Mouse (Mus musculus) frontal cortex, postnatal 10 days (tissue): ENCODE data around the gene Palld.

Experiments
- DNase-seq, 2 experiments: peaks; one replicate each; pipeline ENCODE4 v3.0.0; 2022; ENCODE audit warnings: low spot score in 2 of 2, mixed read lengths in 1 of 2

Gene Palld

DNA sequence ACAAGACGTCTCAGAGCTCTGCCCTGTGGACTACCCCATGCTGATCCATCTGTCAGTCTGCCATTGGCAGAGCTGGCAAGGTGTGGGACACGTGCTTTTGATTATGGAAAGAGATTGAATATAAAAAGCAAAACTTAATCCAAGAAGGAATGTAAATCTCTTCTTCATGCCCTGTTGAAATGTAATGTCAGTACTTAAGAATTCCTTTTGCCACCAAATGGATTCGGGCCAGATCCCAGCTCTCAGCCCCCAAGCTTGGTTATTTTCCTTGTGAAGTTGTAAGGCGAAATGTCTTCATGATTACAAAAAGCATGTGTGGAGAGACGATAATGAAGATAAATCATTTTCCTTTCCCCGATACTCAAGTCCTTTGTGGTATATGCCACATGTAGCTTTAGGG lies 126.6 kb downstream of the Palld start:
- DNase-seq: no peak

DNA sequence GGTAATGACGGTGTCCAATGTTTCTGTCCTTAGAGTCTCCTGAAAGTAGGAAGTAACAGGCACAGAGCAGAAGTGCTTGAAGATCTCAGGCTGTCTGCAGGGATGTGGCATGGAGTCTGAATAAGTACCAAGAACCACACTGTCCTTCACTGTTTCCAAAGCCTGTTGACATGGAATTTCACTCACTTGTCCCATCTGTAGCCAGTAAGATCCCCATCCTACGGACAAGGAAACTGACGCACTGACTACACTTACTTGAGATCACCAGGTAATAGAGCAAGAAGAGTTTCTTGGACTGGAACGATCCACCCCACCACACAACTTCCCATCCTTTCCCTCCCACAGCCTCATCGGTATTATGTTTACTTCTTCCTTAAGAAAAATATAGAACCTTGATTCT lies 128.3 kb downstream of the Palld start:
- DNase-seq: no peak

DNA sequence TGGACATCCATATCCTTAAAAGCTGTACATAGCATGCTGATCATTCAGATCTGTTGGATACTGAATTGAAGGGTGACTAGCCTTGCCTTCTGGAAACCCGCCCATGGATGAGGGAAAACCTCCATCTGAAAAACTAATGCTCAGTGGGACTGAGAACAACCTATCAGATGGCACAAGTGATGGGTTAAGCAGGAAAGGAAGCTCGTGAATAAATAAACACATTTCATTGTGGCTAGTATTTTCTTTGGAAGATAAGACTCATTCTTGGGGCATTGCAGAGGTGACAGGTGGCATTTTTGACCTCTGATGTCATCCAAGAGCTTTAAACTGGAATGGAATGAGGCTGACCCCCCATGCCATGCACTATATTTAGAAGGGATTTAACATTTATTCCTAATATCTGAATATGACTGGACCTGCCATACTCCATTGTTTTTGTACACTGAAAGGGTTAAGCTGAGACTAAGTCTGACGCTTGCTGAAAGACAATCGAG lies 128.8 kb downstream of the Palld start:
- DNase-seq: no peak

DNA sequence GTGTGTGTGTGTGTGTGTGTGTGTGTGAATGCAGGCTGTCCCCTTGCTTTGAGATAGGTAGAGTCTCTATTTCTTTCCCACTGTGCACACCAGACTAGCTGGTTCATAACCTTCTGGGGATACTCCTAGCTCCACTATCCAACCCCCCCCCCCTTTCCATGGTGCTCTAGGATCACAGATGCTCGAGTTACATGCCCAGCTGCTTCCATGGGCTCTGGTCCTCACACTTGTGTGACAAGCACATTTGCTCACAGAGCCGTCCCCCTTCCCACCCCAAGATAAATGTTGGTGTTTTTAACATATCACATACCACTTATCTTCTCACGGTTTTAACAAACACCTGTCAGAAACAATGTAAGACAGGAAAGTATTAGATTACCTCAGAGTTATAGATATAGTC lies 131.2 kb downstream of the Palld start:
- DNase-seq: no peak

DNA sequence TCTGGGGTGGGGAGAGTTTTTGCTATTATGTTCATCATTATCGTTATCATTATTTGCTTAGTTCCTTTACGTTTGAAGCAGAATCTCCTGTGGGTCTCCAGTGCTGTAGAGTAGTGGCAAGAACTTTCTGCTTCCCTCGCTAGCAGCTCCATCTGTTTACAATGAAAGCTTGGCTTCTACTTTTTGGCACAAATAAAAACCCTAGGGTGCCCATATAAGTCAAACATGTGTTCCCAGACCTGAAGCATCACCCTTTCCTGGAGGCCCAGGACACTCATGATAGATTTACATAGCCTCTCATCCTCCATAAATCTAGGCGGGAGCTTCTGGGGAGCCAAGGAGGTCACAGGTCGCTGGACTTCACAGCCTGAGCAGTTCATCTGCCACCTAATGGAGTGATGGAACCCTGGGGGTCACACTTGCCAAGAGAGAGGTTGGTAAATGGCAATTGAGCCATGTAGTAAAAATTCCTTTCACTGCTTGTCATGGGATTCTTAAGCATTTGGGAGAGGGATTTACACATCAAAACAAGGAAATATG lies 133.1 kb downstream of the Palld start:
- DNase-seq: no peak

DNA sequence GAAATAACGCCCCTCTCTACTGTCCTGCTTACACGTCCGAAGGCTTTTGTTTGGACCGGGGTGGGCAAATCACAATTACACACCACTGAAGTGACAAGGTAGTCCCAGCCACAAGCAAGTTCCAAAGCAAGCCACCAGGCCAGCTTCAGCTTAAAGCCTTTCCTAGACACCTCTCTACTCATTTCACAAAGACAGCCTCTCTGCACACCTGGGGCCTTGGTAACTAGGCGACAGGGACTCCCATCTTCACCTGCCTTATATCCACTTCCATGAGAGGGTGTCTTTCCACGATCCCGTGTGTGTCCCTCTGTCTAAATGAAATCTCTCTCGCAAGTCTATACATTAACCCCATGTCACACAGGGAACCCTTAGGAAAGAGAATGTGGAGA lies 142.3 kb downstream of the Palld start:
- no peak for DNase-seq

DNA sequence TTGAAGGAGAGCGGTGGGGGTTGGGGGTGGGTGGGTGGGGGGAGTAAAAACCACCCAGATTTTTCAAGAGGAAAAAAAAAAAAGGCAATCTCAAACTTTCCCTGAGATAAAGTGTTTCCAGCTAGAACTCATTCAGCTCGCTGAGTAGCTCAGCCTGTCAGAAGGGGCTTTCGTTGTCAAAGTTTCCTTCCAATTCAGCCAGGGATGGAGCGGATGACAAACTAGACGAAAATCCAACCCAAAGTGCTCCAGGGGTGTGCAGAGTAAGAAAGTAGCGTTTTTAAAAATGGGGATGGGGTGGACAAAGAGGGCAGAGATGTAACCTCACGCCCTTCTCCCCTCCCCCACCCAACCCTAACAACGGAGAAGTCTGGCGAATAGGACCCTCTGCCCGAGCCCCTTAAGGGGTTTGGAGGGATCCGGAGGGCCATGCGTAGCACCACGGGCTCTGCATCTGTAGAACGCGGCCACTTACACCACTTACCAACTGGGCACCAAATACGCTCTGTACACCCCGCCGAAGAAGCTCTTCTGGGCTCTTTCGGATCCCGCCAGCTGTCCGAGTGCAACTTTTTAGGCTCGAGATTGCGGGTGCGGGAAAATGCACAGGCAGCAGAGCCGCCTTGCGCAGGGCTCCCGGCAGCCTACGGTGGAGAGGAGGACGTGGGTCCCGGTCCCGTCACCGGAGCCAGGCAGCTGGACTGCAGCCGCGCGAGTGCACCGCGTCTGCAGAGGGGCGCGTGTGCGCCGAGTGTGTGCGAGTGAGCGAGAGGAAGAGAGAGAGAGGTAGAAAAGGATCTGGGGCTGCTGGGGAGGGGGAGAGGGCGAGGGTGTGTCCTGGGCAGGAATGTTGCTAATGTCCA lies 142.9 kb downstream of the Palld start:
- peak in 1 of 2 experiments; percentile 13 for DNase-seq

DNA sequence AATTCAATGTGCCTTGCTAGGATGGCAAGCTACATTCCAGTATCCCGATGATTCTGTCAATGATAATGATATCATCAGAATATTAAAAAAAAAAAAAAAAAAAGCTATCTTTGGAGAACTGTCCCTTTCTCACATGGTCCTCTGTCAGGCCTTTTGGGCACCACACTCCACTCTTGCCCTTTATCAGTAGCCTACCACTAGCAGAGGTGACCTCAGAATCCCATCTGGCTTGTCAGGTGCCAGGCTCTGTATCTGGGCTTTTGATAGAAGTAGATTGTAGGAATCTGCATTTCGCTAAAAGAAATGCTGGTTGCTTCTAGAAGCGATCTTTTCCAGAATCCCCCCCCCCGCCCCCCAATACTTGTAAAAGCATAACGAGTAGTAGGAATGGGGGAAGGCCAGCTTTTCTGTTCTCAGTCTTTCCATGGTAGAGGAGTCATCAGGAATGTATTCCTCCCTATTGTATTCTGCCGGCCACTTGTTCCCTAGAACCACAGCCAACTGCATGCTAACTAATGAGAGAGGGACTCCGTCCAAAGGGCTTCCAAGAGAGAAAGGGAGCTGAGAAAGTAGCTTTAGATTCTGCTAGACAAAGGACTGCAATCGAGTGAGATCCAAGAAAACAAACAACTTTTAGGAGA lies 143.7 kb downstream of the Palld start:
- no peak for DNase-seq

DNA sequence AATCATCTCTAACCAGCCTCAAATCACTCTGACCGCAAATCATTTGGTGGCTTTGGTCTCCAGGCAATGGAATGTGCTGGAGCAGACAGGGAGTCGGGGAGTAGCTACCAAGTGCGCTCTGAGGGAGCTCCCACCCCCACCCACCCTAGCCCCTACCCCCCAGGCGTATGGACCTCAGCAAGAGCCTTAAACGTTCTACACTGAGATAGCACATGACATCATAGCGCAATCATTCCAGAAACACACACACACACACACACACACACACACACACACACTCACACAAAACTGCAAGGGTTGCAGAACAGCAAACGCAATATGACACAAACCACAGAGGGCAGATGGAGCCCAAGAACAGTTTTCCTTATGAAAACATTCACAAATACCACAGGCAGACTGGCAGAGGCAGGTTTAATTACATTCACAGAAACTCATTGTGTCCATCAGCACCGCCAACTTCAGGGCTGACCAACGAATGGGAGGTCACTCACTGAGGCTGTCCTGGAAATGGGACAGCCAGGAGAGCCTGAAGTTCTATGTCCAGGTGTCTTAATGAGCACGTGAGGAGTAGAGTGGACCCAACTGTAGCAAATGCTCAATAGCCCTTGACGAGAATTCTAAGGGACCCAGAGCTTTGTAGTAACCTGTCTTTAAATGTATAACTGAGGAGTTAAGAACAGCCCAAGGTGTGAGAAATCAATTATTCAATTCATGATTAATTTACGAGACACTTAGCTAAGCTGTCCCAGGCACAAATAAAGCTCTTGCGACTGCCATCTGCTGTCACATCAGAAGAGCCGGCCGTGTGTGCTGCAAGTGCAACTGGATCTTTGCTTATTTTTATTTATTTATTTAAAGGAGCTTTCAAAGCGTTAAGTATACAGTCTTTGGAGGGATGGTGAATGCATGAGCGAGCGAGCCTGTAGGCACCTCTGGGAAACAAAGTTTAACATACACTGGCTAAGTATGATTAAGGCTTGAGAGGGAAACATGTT lies 145.2 kb downstream of the Palld start:
- no peak for DNase-seq

DNA sequence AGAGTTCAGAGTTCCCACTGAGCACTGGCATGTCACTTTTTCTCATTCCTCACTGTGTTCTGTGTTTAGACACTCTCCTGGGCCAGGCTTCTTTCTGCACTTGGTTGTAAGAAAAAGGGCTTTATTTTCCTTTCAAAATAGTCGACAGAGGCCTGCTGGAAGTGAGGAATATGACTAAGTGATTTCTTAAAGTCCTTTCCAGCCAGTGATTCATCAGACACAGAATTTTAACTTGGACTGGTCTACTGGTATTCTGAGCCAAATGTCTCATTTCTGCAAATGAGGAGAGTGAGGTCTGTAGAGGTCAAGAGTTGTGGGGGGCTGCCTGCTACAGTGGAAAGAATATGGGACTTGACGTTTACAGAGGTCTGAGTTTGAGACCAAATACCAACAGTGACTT lies 147.3 kb downstream of the Palld start:
- DNase-seq: no peak

DNA sequence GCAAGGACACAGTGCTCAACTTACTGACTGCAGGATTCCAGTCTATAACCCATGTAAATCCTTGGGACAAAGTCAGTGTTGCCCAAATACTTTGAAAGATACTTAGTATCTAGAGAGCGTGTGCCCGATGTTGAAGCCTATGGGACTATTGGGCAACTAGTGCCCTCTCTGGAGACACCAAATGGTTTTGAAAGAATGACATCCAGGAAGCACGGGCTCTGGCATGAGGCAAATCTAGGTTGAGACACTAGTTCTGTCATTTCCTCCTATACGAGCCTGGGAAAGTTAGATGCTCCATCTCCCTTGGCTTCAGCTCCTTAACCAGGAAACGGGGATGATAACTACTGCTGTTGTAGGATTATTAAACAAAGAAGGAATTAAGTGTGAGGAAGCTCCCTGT lies 155.4 kb downstream of the Palld start:
- DNase-seq: no peak

DNA sequence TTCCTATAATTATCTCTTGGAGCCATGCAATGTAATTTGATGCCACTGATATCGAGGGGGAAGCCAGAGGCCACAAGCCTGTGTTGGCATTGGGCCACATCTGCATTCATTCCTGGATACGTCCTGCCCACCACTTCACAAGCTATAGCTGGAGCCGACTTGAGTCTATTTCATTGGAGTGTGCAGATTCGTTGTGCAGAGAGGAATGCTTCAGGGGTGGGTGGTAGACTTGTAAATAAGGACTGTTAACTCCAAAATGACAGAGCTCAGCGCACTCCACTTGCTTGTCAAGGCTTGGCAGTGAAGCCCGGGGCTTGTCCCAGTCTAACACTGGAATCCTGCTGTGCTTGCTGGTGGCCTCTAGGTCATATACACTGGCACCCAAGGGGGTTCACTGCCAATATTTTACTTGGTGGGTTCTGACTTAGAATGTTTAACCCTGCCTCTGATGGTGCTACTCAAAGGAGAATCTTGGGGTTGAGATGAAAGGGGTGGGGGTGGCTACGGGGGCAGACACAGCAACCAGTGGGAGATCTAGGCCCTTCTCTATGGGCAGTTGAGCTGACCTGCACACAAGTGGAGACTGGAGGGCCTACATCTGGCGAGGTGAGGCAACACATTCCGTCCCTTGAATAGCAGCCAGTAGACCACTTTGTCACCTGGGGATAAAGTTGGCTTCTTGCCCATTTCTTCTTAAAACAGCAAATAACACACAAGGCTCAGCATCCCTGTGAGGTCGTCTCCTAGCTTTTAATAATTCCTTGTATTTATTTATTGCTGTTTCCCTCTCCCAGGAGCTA lies 157.1 kb downstream of the Palld start:
- DNase-seq: no peak

DNA sequence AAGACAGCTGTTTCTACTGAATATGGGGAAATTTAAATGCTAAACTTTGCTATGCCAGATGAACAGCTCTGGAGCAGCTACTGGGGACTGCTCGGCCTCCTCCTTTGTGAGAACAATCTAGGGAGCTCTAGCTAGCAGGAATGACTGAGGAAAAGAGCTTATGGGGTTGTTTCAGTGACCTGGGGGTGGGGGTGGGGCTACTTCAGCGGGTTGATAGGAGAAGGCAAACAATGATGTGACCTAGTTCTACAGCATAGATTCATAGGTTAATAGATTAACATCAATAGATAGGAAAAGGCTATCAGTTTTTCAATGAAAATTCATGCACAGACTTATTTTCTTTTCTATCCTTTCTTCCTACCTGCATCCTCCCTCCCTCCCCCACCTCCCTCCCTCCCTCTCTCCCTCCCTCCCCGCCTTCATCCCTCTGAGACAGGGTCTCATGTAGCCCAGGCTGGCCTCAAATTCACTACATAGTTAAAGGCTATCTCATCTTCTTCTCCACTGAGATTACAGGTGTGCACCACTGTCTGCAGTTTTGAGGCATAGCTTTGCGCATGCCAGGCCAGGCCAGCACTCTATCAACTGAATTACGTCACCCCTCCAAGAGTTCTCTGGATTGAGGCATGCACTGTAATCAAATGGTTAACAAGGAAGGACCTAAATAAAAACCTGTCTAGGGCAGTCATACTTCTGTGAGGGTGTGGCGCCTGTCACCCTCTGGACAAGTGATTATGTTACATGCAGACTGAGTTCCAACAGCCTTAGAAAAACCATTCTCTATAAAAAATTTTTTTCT lies 158.5 kb downstream of the Palld start:
- DNase-seq: no peak

DNA sequence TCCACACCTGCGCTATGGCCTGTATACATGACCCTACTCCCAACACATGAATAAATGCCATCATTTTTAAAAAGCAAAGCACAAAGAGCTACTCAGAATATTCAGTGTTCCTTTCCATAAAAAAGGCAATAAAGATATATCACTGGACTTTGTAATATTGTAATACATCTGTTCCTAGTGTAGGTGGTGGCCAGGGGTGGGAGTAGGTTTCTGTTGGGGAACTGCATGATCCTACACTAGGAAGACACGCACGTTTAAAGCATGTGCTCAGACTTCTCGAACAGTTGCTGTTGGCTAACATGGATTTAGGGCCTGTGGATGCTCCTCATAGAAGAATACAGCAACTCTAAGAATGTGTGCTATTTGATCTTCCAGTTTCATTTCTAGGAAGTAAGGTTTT lies 165.0 kb downstream of the Palld start:
- DNase-seq: no peak

DNA sequence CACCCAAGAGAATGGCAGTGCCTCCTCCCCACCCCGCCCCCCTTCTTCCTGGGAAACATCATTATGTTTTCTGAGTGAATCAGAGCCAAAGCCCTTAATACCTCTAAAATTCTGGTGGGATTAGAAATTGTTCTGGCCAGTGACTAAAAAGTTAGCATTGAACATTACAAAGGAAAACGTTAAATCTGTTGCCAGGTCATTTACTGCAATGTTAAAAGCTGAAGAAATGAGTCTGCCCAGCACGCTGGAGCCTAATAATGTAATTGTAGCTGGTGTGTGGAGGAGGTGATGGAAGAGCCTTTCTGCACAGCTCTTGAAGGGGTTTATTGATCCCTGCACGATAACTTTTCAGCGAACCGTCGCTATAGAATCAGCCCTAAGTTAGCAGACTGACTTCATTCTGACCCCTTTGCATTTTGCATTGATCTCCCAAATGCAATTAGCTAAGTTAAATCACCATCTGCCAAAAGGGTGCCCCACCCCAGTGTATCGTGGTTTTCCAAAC lies 165.7 kb downstream of the Palld start:
- DNase-seq: no peak

DNA sequence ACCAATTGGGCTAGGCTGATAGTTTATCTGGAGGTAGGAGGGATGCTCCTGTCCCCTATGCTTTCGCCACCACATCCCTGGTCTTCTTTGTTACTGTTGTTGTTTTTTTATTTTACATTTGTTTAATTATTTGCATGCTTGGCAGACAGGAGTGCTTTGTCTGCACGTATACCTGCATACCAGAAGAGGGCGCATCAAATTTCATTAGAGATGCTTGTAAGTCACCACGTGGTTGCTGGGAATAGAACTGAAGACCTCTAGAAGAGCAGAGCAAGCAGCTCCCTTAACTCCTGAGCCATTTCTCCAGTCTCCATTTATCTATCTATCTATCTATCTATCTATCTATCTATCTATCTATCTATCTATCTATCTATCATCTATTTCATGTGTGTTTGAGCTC lies 166.4 kb downstream of the Palld start:
- no peak for DNase-seq

DNA sequence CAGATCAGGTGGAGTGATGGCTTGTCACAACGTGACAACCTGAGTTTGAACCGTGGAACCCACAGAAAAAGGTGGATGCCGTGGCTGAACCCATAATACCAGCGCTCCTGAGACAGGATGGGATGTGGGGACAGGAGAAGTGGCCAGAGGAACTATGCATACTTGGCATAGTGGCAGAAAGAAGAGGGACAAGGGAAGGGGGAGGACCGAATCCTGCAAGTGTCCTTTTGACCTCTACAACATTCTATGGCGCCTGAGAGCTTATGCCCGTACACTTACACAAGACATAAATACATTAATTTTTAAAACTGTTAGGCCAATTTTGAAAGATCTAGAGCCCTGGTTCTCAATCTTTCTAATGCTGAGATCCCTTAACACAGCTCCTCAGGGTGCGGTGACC lies 168.3 kb downstream of the Palld start:
- no peak for DNase-seq

DNA sequence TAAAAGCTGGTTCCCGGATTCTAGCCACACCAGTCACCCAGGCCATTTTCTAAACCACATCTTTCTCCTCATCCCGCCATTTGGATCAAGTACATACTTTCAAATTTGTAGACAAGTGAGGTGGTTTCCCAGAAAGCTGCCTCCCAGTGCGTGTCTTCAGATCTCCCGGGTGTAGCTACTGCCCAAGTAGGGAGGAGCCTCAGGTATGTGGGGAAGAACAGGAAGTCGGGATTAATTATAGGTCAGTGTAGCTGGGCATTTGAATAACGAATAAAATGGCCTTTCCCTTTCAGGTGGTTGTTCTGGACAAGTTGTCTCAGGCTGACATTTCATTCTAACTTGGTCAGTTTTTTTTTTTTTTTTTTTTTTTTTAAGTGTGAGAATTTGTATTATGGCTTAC lies 170.3 kb downstream of the Palld start:
- DNase-seq: no peak

DNA sequence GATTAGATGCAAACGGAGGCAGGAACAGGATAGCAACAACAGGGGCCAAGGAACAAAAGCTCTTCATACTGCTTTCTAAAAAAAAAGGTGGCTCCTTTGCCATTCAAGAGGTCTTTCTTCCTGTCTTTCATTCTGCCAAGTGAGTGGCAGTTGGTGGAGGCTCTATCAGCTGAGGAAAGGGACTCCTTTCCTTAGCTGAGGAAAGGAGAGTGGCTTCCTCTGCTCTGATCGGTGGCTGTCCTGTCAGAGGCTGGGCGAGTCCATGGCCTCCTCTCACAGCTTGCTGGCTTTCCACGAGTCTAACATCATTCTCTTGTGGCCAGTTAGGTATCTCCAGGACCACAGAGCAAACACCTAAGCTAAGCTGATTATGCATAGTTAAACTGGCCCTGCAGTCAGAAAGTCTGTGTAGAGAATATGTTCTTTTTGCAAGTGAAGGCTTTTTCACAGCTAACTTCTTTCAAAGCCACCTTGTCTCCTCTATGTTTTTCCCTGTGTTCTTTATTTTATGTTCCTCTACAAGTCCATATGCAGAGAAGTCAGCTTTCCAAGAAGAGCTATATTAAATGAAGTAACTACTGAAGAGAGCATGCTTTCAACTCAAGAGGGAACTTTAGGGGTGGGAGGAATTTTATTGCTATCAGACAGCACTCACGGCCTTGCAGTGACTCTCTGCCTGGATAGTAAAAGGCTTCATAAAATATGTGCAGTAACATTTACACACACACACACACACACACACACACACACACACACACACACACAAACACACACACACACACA lies 171.0 kb downstream of the Palld start:
- no peak for DNase-seq
